Mouse (Mus musculus) olfactory bulb, adult 2 months (tissue): Measurements from ENCODE around the gene Gpr161.

ENCODE experiments used
- CTCF ChIP-seq: fragments of 200-500 bp; IDR thresholded peaks from 2 replicates; pipeline ENCODE4 v1.5.1; 2012; ENCODE audit warnings: low read depth, mild to moderate bottlenecking, low read length, moderate library complexity; ENCODE audit not compliant: insufficient read depth
- POLR2A ChIP-seq: fragments of 200-500 bp; IDR thresholded peaks from 2 replicates; pipeline ENCODE4 v1.6.1; 2012; ENCODE audit warnings: mild to moderate bottlenecking, low read depth, low read length, moderate library complexity; ENCODE audit not compliant: insufficient read depth

- TF ChIP-seq CTCF = no peak
- no peak for TF ChIP-seq POLR2A
Measured at GRCm38 (mm10) chr1:165330859-165331258, 35.3 kb downstream of the Gpr161 start.
